Mouse (Mus musculus): ENCODE data around the gene Fam184a.

GRCm38 (mm10) chr10:53595744-53596676, 154.9 kb downstream of the Fam184a start:
- no peak for TF ChIP-seq CTCF (IDR thresholded peaks at IDR 0.05; ENCODE audit: low read depth, low read length)
- no peak for TF ChIP-seq POLR2A (IDR thresholded peaks at IDR 0.05; ENCODE audit: extremely low read depth, insufficient read depth, low read length)

Data from liver, adult 2 months (tissue).